Mouse (Mus musculus): ENCODE data around the gene Gosr2.

DNA sequence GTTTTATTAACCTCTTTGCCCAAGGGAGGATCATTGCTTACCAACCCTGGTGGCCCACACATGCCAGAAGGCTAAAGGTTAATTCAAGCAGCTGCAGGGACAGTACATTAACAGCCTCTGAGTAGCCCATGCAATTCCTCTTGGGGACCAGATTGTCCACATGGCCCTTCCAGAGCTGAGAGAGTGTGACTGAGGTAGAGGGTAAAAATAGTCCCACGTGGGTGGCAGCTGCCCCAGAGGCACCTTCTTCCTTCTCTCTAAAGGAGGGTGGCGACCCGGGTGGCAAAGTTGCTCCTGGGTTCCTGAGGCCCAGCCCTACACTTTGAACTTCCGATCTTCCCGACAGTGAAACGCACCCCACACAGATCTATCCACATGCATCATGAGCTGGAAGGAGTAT lies 51.4 kb downstream of the Gosr2 start:
- no peak for TF ChIP-seq ZMIZ1 (IDR thresholded peaks at IDR 0.05; ENCODE audit: low read depth, low read length)
- TF ChIP-seq USF2 (conservative IDR thresholded peaks at IDR 0.05; ENCODE audit: low read depth, low read length): no peak
- TF ChIP-seq EP300 (IDR thresholded peaks at IDR 0.05; ENCODE audit: low read length): no peak
- TF ChIP-seq ETS1 (conservative IDR thresholded peaks at IDR 0.05; ENCODE audit: low read depth, low read length): no peak
- TF ChIP-seq CTCF (conservative IDR thresholded peaks at IDR 0.05 in 1 of 2, IDR thresholded peaks at IDR 0.05 in 1 of 2; ENCODE audit: low read depth in 2 of 2, low read length in 2 of 2): no peak
- TF ChIP-seq MXI1 (IDR thresholded peaks at IDR 0.05; ENCODE audit: low read depth, low read length): no peak
- TF ChIP-seq ZC3H11A (IDR thresholded peaks at IDR 0.05; ENCODE audit: low read depth, low read length): no peak

Measured in CH12.LX (cell line).